Comparison of ENCODE assay signal across 8 mouse cellular contexts in genomic region chr10:44002004-44002940, GRCm38 (mm10).
A peak's percentile ranks its signal among the peaks of the same experiment; 100 is the strongest.
DNase-seq lines count a peak whose midpoint lies in the region; ATAC-seq and TF ChIP-seq lines count a peak whose summit lies in the region.

No protein-coding gene starts in this region.

- peaks cover 5% of the 10 kb centered on the region; the same call in 1 of the 2 replicates for H3K4me1 ChIP-seq in hindbrain, embryonic 14.5 days (replicated peaks; ENCODE audit: control insufficient read depth, insufficient read depth, low read length)
- peaks cover 27% of the 10 kb centered on the region for H3K4me1 ChIP-seq in hindbrain, embryonic 13.5 days (replicated peaks)
- peaks cover 11% of the 10 kb centered on the region for H3K4me1 ChIP-seq in liver, postnatal 0 days (ENCODE audit: insufficient read depth)
- H3K4me1 ChIP-seq in stomach, postnatal 0 days (replicated peaks; ENCODE audit: control insufficient read depth, insufficient read depth): peaks cover 3% of the 10 kb centered on the region; the same call in 1 of the 2 replicates

- whole genome bisulfite sequencing in hindbrain, embryonic 14.5 days: 13% methylated on average over 14 of the region's 14 CpGs
- WGBS in hindbrain, embryonic 13.5 days: 14% methylated on average over 14 of the region's 14 CpGs
- WGBS in liver, postnatal 0 days (ENCODE audit: insufficient replicate concordance): 32% methylated on average over 14 of the region's 14 CpGs
- whole genome bisulfite sequencing in stomach, postnatal 0 days: 29% methylated on average over 14 of the region's 14 CpGs

- TF ChIP-seq EP300 in liver, postnatal 0 days (IDR thresholded peaks at IDR 0.05; ENCODE audit: low read depth): no peak
- no peak for TF ChIP-seq EP300 in stomach, postnatal 0 days (optimal IDR thresholded peaks at IDR 0.05)

- H3K4me3 ChIP-seq in hindbrain, embryonic 14.5 days (replicated peaks; ENCODE audit: low read length): no peak overlapping the region
- no peak overlapping the region for H3K4me3 ChIP-seq in hindbrain, embryonic 13.5 days
- peak overlapping the region; percentile 83 for H3K4me3 ChIP-seq in liver, postnatal 0 days (ENCODE audit: low read depth, low read length)
- no peak overlapping the region; the same call in 1 of the 2 replicates for H3K4me3 ChIP-seq in stomach, postnatal 0 days (ENCODE audit: low read depth, low read length)

- H3K4me2 ChIP-seq in hindbrain, embryonic 14.5 days (replicated peaks): no peak overlapping the region
- H3K4me2 ChIP-seq in hindbrain, embryonic 13.5 days: no peak overlapping the region
- peak overlapping the region; percentile 83 for H3K4me2 ChIP-seq in liver, postnatal 0 days (ENCODE audit: low read depth, low read length)
- H3K4me2 ChIP-seq in stomach, postnatal 0 days (replicated peaks; ENCODE audit: low read depth): peak overlapping the region; percentile 72

- no peaks in the 10 kb centered on the region for H3K9me3 ChIP-seq in hindbrain, embryonic 14.5 days (ENCODE audit: control insufficient read depth, low read length)
- no peaks in the 10 kb centered on the region for H3K9me3 ChIP-seq in hindbrain, embryonic 13.5 days
- no peaks in the 10 kb centered on the region for H3K9me3 ChIP-seq in liver, postnatal 0 days (ENCODE audit: low read length)
- no peaks in the 10 kb centered on the region for H3K9me3 ChIP-seq in stomach, postnatal 0 days (ENCODE audit: control insufficient read depth, low read length)

- peaks cover 68% of the 10 kb centered on the region for H3K27me3 ChIP-seq in hindbrain, embryonic 14.5 days (ENCODE audit: control insufficient read depth, insufficient read depth, low read length)
- peaks cover 79% of the 10 kb centered on the region for H3K27me3 ChIP-seq in hindbrain, embryonic 13.5 days
- H3K27me3 ChIP-seq in liver, postnatal 0 days (ENCODE audit: insufficient read depth, low read length): peaks cover 40% of the 10 kb centered on the region
- 0 out of 2 replicates have a peak, but pooled peaks cover 2% of the 10 kb centered on the region for H3K27me3 ChIP-seq in stomach, postnatal 0 days (ENCODE audit: control insufficient read depth, insufficient read depth, low read length)

- ATAC-seq in hindbrain, embryonic 14.5 days (ENCODE audit: low FRiP score): no peak
- ATAC-seq in hindbrain, embryonic 13.5 days (ENCODE audit: low FRiP score): no peak
- ATAC-seq in inflammation-experienced regulatory T-cells, adult 6 months: peak; percentile 47
- ATAC-seq in liver, postnatal 0 days: peak; percentile 69
- no peak for ATAC-seq in stomach, postnatal 0 days (ENCODE audit: low FRiP score, low TSS enrichment)

- peak; percentile 51 for DNase-seq in hindbrain, embryonic 14.5 days (ENCODE audit: low spot score)
- peak; percentile 81 for DNase-seq in R1 (ENCODE audit: low read depth, low spot score)
- peak; percentile 42 for DNase-seq in liver, postnatal 0 days
- DNase-seq in stomach, postnatal 0 days (ENCODE audit: low spot score): peak; percentile 37
- DNase-seq in cerebellum, adult 11-12 months: no peak
- DNase-seq in cerebellum, adult 11 months: no peak

- H3K36me3 ChIP-seq in hindbrain, embryonic 14.5 days (replicated peaks; ENCODE audit: control insufficient read depth, insufficient read depth): no peaks in the 10 kb centered on the region
- H3K36me3 ChIP-seq in hindbrain, embryonic 13.5 days: no peaks in the 10 kb centered on the region
- H3K36me3 ChIP-seq in liver, postnatal 0 days (replicated peaks; ENCODE audit: insufficient read depth, low read length): no peaks in the 10 kb centered on the region
- H3K36me3 ChIP-seq in stomach, postnatal 0 days (ENCODE audit: control insufficient read depth, insufficient read depth, low read length): no peaks in the 10 kb centered on the region

- H3K9ac ChIP-seq in hindbrain, embryonic 14.5 days: no peak overlapping the region
- no peak overlapping the region for H3K9ac ChIP-seq in hindbrain, embryonic 13.5 days
- H3K9ac ChIP-seq in liver, postnatal 0 days (replicated peaks): no peak overlapping the region; the same call in none of the 2 replicates
- no peak overlapping the region for H3K9ac ChIP-seq in stomach, postnatal 0 days (ENCODE audit: low read length)

- peak; percentile 78 for TF ChIP-seq CTCF in liver, postnatal 0 days (IDR thresholded peaks at IDR 0.05; ENCODE audit: low read depth)
- TF ChIP-seq CTCF in stomach, postnatal 0 days (IDR thresholded peaks at IDR 0.05; ENCODE audit: low read depth): peak; percentile 76

- H3K27ac ChIP-seq in hindbrain, embryonic 14.5 days: no peak overlapping the region
- H3K27ac ChIP-seq in hindbrain, embryonic 13.5 days: no peak overlapping the region
- H3K27ac ChIP-seq in liver, postnatal 0 days (ENCODE audit: low read depth): peak overlapping the region; percentile 84
- H3K27ac ChIP-seq in stomach, postnatal 0 days (replicated peaks): no peak overlapping the region

Comparison
In these comparisons a context has a peak if more than half of its experiments do, and no peak if none do; other contexts are left out.
1. ATAC-seq: peak in inflammation-experienced regulatory T-cells, adult 6 months (single experiment) and liver, postnatal 0 days (single experiment); none in hindbrain, embryonic 14.5 days (single experiment), hindbrain, embryonic 13.5 days (single experiment) and stomach, postnatal 0 days (single experiment).
2. DNase-seq: peak in hindbrain, embryonic 14.5 days (single experiment), R1 (single experiment), liver, postnatal 0 days (single experiment) and stomach, postnatal 0 days (single experiment); none in cerebellum, adult 11-12 months (single experiment) and cerebellum, adult 11 months (single experiment).
3. H3K4me2 ChIP-seq: peak in liver, postnatal 0 days (single experiment) and stomach, postnatal 0 days (single experiment); none in hindbrain, embryonic 14.5 days (single experiment) and hindbrain, embryonic 13.5 days (single experiment).